Mouse (Mus musculus) intestine, embryonic 14.5 days (tissue): Measurements from ENCODE around the gene Derl2. TPM values are rescaled to one million over a fixed set of nuclear protein-coding genes. Genes with fewer than 3 reads are reported as not detected.

Source experiments
- ATAC-seq: fragments of 200-750 bp; cut with Nextera tagmentation; replicated peaks from 2 replicates; pipeline ENCODE4 v1.8.0; 2017; ENCODE audit warnings: low read depth, moderate number of reproducible peaks, moderate TSS enrichment, moderate library complexity; ENCODE audit not compliant: low FRiP score, low TSS enrichment
- DNase-seq: peaks from one replicate; pipeline ENCODE4 v3.0.0-alpha.2; 2018; ENCODE audit warnings: low spot score
- H3K27ac ChIP-seq: fragments of 300-500 bp; sonication (generic); 2 replicates; pipeline ENCODE4 v1.5.1; 2014; ENCODE audit warnings: low read depth, mild to moderate bottlenecking, control low read depth
- H3K27me3 ChIP-seq: fragments of 300-500 bp; sonication (generic); replicated peaks from 2 replicates; pipeline ENCODE4 v1.6.1; 2014; ENCODE audit warnings: low read length, control low read depth; ENCODE audit not compliant: control insufficient read depth, insufficient read depth
- H3K36me3 ChIP-seq: fragments of 300-500 bp; sonication (generic); 2 replicates; pipeline ENCODE4 v1.6.1; 2014; ENCODE audit warnings: low read length, control low read depth; ENCODE audit not compliant: control insufficient read depth, insufficient read depth
- H3K4me1 ChIP-seq: fragments of 300-500 bp; sonication (generic); replicated peaks from 2 replicates; pipeline ENCODE4 v1.6.1; 2014; ENCODE audit warnings: low read length, control low read depth, mixed read lengths; ENCODE audit not compliant: control insufficient read depth, insufficient read depth
- H3K4me2 ChIP-seq: fragments of 300-500 bp; sonication (generic); 2 replicates; pipeline ENCODE4 v1.6.1; 2014; ENCODE audit warnings: low read length
- H3K4me3 ChIP-seq: fragments of 300-500 bp; sonication (generic); 2 replicates; pipeline ENCODE4 v1.5.1; 2014; ENCODE audit warnings: low read depth, low read length, control low read depth, mixed read lengths
- H3K9ac ChIP-seq: fragments of 300-500 bp; sonication (generic); 2 replicates; pipeline ENCODE4 v1.6.1; 2014; ENCODE audit warnings: mild to moderate bottlenecking, low read length
- H3K9me3 ChIP-seq: fragments of 300-500 bp; sonication (generic); 2 replicates; pipeline ENCODE4 v1.6.1; 2016; ENCODE audit warnings: low read length, control low read depth; ENCODE audit not compliant: control insufficient read depth
- WGBS: fragments of 180-500 bp; shearing (Covaris S2); extraction: QIAGEN DNeasy Blood & Tissue Kit; methylation state at CpG from one replicate; pipeline ENCODE4 v1.1.7; 2014; 5-methylcytosine and 5-hydroxymethylcytosine counted together
- polyA plus RNA-seq: library from polyadenylated mRNA; unstranded; fragments of >200 nt; fragmentation: Nextera tagmentation; extraction: Ambion mirVana; gene quantifications from 2 replicates; pipeline ENCODE4 v1.2.1, GENCODE M21; 2014

The Derl2 gene
- polyA plus RNA-seq, 1 experiment from 2014 or later: 41.7 TPM

DNA sequence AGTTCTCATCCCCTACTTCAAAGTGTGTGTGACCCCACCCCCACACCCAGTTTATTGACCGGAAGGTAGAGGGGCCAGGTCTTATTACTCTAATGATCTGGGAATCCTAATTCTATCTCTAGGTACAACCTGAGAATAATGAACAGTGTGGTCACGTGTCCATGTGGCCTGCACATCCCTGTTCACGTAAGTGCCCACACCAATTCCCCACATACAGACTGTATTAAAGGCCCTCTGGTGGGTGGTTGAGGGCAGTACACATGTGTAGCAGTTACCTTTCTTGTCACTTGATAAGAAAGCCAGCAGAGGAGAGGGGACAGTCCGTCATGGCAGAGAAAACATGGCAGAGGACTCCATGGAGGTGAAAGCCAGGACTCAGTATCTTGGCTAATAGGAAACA, 45.7 kb downstream of the Derl2 start:
- peaks cover 69% of the 10 kb centered on the region for H3K36me3 ChIP-seq
- no peaks in the 10 kb centered on the region for H3K27me3 ChIP-seq
- no peak overlapping the region for H3K4me2 ChIP-seq
- no peak overlapping the region for H3K4me3 ChIP-seq
- DNase-seq: no peak
- H3K4me1 ChIP-seq: no peaks in the 10 kb centered on the region
- no peaks in the 10 kb centered on the region for H3K9me3 ChIP-seq
- H3K9ac ChIP-seq: no peak overlapping the region
- no peak overlapping the region for H3K27ac ChIP-seq
- no peak for ATAC-seq
- 74% methylated on average over 4 of the region's 4 CpGs for WGBS

DNA sequence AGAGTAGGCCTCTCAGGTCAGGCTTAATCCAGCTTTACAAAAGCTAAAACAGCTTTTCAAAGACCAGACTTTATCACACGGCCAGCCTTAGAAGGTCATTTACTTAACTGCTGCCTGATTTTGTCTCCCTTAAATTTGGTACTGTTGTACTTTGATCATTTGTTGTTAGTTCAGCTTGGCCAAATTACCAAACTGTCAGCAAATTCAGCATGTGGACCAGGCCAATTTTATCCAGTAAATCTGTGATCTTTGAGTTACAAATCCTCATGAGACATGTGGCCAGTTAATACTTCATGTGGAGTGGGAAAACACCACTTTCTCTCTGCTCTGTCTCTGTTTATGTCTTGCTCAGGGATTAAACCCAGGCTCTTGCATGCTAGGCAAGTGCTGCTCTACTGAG, 47.1 kb downstream of the Derl2 start:
- no peak overlapping the region for H3K27ac ChIP-seq
- peaks cover 56% of the 10 kb centered on the region for H3K36me3 ChIP-seq
- no peak overlapping the region for H3K4me3 ChIP-seq
- no peak overlapping the region for H3K4me2 ChIP-seq
- 66% methylated on average over 1 of the region's 1 CpGs for WGBS
- no peaks in the 10 kb centered on the region for H3K9me3 ChIP-seq
- ATAC-seq (no peak), DNase-seq (no peak)
- peaks cover 8% of the 10 kb centered on the region for H3K4me1 ChIP-seq
- no peaks in the 10 kb centered on the region for H3K27me3 ChIP-seq
- H3K9ac ChIP-seq: no peak overlapping the region

DNA sequence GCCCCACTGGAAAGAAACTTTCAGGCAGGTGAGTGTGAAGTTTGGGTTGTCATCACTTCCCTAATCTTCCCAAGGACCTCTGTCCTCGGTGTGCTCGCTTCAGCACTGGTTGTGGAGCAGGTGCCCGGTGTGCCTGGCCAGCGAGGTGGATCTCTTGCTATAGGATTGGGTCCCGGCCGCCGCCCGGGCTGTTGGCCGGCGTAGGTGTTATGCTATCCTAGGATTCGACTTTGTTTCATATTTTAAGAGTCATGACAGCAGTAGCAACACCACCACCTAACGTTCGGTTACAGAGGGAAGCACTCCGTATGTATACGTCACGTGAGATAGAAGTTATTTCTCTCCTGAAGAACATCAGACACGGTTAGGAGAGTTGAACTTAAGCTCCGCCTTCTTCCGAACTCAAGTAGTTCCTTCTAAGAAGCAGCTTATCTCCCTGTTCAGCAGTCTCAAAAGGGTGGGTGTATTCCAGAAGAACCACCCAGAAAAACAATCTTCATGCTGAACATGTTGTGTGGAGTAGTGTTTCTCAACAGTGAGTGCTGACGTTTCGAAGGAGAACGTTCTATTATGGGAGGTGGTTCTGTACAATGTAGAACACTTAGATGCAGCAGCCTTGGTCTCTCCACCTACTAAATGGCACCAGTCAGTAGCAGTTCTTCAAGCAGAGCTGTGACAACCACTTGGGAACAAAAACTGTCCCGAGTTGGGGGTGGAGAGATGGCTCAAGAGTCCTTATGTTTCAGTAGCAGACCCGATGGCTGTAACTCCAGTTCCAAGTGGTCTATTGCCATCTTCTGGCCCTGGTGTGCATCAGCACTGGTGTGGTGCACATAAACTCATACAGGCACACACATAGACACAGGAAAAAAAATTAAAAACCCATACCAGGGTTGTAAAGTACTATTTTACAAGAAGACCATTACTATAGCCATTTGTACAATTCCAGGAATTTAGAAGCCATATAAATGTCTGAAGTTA, 48.8 kb downstream of the Derl2 start:
- H3K36me3 ChIP-seq: peaks cover 46% of the 10 kb centered on the region
- H3K27me3 ChIP-seq: no peaks in the 10 kb centered on the region
- peaks cover 8% of the 10 kb centered on the region for H3K4me1 ChIP-seq
- DNase-seq (no peak), ATAC-seq (peak; percentile 51)
- peak overlapping the region; percentile 53 for H3K4me2 ChIP-seq
- peak overlapping the region; percentile 82 for H3K27ac ChIP-seq
- 16% methylated on average over 24 of the region's 24 CpGs for WGBS
- peak overlapping the region; percentile 93 for H3K9ac ChIP-seq
- H3K9me3 ChIP-seq: no peaks in the 10 kb centered on the region
- peak overlapping the region; percentile 99 for H3K4me3 ChIP-seq

DNA sequence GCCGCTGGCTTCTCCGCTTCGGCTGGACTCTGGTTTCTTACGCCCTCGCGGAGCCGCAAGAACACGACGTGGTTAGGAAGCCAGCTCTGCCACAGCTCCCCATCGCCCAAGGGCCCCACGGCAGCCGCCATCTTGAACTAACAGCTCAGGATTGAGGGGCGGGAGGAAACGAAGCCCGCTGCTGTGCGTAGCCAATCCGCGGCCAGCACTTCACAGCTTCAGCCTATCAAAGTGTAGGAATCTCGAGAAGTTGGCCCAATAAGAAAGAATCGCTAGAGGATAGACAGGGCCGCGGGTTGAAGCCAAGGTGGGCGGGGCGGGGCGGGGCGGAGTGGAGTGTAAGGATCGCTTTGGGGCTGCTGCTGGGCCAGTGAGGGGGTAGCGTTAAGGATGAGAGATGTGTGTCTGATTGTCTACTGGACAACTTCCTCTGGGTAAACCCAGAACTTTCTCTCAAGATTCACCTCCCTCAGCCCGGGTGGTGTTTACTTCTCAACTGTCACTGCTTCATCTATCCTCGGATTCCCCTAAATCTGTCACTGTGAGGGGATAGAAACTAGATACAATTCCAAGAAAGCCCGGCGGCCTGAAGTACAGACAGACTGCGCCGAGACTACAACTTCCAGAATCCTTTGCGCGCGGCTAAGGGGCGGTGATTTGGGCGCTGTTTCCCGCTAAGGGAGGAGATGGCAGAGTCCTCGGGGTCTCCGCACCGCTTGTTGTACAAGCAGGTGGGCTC, 49.7 kb downstream of the Derl2 start, which contains the start of the genes Nup88 and Rpain:
Gene Nup88 (minus strand): TSS at position 153 of the 739 bp plus-strand sequence.
Gene Rpain (plus strand): TSS at position 393 of the 739 bp plus-strand sequence.
- ATAC-seq (peak; percentile 97), DNase-seq (peak; percentile 94)
- Histone ChIP-seq H3K9me3 (no peaks in the 10 kb centered on the region), H3K4me3 (peak within 1 kb of the TSS; percentile 99), H3K27me3 (no peaks in the 10 kb centered on the region), H3K27ac (peak within 1 kb of the TSS; percentile 82), H3K4me2 (peak within 1 kb of the TSS; percentile 73), H3K9ac (peak within 1 kb of the TSS; percentile 93), H3K36me3 (peaks cover 46% of the 10 kb centered on the region), H3K4me1 (peaks cover 8% of the 10 kb centered on the region)
- under 1% methylated on average over 43 of the region's 43 CpGs for WGBS

DNA sequence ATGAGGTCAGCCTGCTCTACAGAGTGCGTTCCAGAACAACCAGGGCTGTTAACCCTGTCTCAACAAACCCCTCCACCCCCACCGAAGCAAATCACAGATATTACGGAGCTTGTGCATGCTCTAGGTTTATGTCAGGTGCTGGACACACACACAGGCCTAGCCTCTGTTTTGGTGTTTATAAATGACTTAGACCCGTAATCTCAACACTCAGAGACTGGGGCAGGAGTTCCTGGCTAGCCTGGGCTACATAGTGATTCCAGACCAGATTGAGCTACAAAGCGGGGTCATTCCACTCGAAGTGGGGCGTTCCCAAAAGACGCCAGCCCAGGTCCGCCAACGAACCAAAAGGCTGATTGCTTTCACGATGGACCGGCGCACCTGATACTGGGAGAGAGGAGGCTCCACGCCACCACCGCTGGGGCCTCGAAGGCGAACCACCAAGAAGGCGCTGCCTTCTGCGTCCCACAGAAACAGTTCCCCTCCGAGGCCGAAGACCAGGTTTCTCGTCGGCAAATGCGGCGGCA, 50.3 kb downstream of the Derl2 start:
- Histone ChIP-seq H3K4me3 (peak overlapping the region; percentile 99), H3K4me1 (peaks cover 8% of the 10 kb centered on the region), H3K27ac (peak overlapping the region; percentile 79), H3K27me3 (no peaks in the 10 kb centered on the region), H3K36me3 (peaks cover 47% of the 10 kb centered on the region), H3K9ac (peak overlapping the region; percentile 93), H3K4me2 (peak overlapping the region; percentile 73), H3K9me3 (no peaks in the 10 kb centered on the region)
- WGBS: 1% methylated on average over 25 of the region's 25 CpGs
- DNase-seq (no peak), ATAC-seq (peak; percentile 10; the same call in 1 of the 2 replicates)

DNA sequence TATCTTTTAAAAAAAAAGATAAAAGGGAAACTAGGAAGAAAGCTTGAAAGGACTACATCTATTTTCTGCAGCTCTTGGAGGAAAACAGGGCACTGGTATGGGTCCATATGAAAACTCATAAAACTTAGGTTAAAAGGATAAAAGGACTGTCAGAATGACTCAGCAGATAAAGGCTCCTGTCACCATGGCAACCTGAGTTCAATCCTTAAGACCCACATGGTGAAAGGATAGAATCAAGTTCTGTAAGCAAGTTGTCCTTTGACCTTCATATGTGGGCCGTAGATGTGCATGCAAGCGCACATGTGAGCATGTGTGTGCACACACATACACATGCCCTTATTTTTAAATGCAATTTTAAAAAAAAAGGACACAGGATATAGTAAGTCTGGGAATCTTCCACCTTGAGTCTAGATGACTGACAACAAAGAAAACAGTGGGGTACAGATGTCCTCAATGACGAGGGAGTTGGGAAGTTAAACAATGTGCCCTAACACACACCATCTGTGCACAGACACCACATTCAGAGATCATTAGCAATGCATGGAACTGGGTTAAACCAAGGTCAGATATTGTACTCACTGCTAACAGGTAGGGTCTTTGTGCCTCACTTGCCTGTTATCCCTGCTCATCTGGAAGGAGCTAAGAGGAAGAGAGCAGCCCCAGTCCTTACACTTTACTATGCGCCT, 55.3 kb downstream of the Derl2 start:
- ATAC-seq (no peak), DNase-seq (no peak)
- H3K4me2 ChIP-seq: no peak overlapping the region
- peaks cover 72% of the 10 kb centered on the region for H3K36me3 ChIP-seq
- 84% methylated on average over 4 of the region's 4 CpGs for WGBS
- peaks cover 8% of the 10 kb centered on the region for H3K4me1 ChIP-seq
- H3K27me3 ChIP-seq: no peaks in the 10 kb centered on the region
- no peak overlapping the region for H3K9ac ChIP-seq
- H3K9me3 ChIP-seq: no peaks in the 10 kb centered on the region
- no peak overlapping the region for H3K4me3 ChIP-seq
- H3K27ac ChIP-seq: no peak overlapping the region

DNA sequence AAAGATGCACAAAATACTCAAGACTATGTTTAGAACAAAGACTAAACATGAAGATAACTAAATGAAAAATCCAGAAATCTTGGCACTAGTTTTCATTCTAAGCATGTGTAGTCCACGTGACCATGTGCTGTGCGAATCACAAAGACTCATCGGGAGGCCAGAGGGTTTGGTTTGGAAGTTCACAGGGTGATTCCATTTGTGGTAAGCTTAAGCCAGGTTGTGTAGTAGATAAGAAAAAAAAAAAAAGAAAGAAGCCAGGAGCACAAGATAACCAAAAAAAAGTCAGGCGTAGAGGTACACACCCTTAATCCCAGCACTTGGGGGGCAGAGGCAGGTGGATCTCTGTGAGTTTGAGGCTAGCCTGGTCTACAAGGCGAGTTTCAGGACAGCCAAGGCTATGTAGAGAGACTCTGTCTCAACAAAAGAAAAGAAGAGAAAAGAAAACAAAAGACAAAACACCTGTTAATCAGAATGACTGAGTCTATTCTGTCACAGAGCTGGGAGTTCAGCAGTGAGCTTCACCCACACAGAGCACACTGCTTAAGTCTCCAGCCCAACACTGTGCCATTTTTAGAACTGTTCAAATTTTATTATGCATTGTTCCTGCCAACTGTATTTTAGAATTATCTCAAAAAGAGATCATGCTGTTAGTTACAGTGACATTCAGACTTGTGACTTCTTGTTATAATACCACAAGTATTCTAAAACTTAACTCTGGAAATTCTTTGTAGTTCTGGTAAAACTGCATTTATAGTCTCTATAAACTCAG, 58.7 kb downstream of the Derl2 start:
- Histone ChIP-seq H3K4me1 (no peaks in the 10 kb centered on the region), H3K27me3 (no peaks in the 10 kb centered on the region), H3K4me3 (no peak overlapping the region), H3K9me3 (no peaks in the 10 kb centered on the region), H3K27ac (no peak overlapping the region), H3K9ac (no peak overlapping the region), H3K4me2 (no peak overlapping the region), H3K36me3 (peaks cover 97% of the 10 kb centered on the region)
- DNase-seq (no peak), ATAC-seq (no peak)
- 90% methylated on average over 5 of the region's 5 CpGs for WGBS
